Mouse (Mus musculus) T-cell, adult 2 months (primary cell): ENCODE measurements around the gene Gm4787.
A peak's percentile ranks its signal among the peaks of the same experiment; 100 is the strongest.
"Not testable (repeated sequence)": the region's sequence is repeated elsewhere in the genome, so short reads cannot be mapped to it uniquely, and the experiment has no call there.

Experiments
- DNase-seq: peaks from one replicate; pipeline ENCODE4 v3.0.0; 2022; ENCODE audit warnings: low spot score

Gene Gm4787

DNA sequence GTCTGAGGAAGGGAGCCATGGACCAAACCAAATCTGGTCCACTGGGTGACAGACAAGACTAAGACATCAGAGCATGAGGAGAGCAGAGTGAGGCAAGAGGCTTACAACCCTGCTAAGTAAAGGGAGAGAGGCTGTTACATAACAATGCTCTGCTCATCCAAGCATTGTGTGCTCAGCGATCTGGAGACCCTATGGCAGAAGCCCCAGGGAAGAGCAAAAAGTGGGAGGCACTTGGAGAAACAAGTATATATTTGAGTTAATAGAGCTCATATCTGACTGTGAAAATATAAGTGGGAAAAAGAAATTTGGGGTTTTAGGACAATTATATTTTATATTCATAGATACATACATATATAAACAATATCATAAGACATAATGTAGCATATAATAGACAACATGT, at the start of gene Gm4787:
Gene Gm4787, minus strand, starts transcription at position 101 of the 400 bp plus-strand sequence.
- not testable (repeated sequence) for DNase-seq

- no peak for DNase-seq
These were observed 42.6 kb upstream of the Gm4787 start, which contains the start of gene Adam4 for GRCm38 (mm10) chr12:81421846-81422245. TSS of gene Adam4 (minus strand) at chr12:81421946.

DNA sequence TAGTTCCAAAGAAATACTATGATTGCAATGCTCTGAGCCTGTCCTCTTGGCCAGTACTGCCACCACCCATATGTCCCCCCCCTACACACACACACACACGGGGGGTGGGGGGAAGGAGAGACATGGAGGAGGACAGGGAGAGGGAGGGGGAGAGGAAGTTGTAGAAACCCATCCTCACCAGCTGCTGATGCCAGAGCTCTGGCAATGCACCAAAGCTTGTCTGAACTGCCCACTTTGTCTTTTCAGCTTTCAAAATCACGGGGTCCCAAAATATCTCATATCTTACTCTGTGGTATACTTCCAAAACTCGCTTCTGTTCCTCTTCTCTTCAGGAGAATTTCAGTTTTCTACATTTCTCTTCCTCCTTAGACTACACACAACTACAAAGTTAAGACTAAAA, 33.9 kb upstream of the Gm4787 start:
- no peak for DNase-seq

- DNase-seq = no peak
These were observed 29.7 kb upstream of the Gm4787 start for GRCm38 (mm10) chr12:81408966-81409365.

DNA sequence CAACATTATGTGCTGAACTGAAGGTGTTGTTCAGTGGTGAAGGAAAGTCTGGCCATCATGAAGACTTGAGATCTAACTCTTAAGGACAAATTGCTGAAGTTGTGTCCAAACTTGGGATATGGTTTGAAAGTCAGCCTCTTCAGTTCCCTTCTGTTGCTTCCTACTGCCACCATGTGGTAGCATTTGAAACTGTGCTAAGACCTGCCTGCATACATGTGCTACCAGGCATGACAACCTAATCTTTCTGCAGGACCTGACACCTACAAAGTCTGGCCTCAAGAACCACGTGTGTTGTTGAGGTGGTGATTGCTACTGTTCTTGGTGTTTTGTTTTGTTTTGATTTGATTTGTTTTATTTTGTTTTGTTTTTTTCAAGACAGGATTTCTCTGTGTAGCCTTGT, 22.9 kb upstream of the Gm4787 start:
- peak; percentile 5 for DNase-seq

GRCm38 (mm10) chr12:81333841-81334240, 45.4 kb downstream of the Gm4787 start:
- DNase-seq = no peak

- no peak for DNase-seq
These were observed 46.3 kb downstream of the Gm4787 start, which contains the start of gene Slc8a3 for GRCm38 (mm10) chr12:81332875-81333421. TSS of gene Slc8a3 (minus strand) at chr12:81333180.

- no peak for DNase-seq
These were observed 47.1 kb downstream of the Gm4787 start for GRCm38 (mm10) chr12:81331937-81332874.

DNA sequence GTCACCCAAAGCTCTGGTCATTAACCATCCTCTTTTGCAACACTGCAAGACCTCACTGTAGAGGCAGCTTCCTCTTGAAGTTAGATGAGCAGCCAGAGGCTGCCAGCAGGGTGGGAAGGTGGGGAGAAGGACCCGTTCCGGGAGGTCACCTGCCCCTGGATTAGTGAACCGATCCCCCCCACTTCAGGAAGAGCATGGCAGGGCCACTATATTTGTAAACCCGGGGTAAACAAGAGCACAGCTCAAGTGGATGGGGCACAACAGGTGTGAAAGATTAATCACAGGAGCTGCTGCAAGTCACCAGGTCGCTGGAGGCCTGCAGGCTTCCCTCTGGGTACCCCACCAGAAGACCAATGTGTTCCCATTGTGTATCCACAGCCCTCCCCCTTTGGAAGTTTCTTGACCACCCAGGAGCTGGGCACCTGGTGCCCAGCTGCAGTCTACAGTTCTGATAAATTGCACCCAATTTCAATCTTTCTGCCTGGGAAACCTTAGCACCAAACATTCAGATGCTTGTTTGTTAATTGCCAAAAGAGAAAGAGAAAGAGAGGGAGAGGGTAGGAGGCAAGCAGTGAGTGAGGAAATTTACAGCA, 48.1 kb downstream of the Gm4787 start:
- DNase-seq = no peak
